Mouse (Mus musculus) stomach, postnatal 0 days (tissue): ENCODE results near the gene Zswim3.

Experiments
- CTCF ChIP-seq: IDR thresholded peaks from 2 replicates; pipeline ENCODE4 v1.5.1; 2016; ENCODE audit warnings: antibody characterized with exemption, low read depth, mild to moderate bottlenecking, moderate library complexity
- EP300 ChIP-seq: optimal IDR thresholded peaks from 2 replicates; pipeline ENCODE3; 2016; ENCODE audit warnings: antibody characterized with exemption

DNA sequence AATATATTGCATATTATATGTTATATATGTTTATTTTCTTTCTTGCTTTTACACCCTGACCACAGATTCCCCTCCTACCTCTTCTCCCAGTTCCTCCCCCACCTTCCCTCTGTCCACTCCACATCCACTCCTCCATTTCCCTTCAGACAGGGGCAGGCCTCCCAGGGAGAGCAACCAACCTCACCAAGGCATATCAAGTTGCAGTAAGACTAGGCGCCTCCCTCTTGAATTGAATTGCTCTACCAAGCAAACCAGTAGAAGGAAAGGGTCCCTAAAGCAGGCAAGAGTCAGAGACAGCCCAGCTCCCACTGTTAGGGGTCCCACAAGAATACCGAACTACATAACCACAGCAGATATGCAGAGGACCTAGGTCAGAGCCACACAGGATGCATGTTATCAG is 54.3 kb downstream of the Zswim3 start:
- TF ChIP-seq CTCF, result no peak
- TF ChIP-seq EP300, result no peak
